Mouse (Mus musculus): ENCODE results near the gene Ftl1.

DNA sequence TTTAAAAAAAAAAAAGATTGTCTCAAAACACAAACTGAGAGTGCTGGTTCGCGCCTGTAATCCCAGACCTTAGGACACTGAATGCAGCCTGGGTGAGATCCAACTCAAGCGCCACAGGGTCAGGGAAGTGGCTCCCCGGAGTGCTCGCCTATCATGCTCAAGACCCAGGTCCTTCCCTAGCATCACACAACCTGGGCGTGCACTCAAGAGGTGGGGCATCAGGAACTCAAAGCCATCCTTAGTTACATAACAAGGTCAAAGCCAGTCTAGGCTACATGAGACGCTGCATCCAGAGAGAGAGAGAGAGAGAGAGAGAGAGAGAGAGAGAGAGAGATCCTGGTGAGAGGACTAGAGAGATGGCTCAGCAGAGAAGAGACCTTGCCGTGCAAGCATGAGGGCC lies 33.1 kb downstream of the Ftl1 start:
- TF ChIP-seq CTCF (conservative IDR thresholded peaks at IDR 0.05; ENCODE audit: low read length) (no peak), POU5F1 (IDR thresholded peaks at IDR 0.05; ENCODE audit: borderline replicate concordance, low read length) (no peak)

All from E14TG2a.4 (cell line).